Mouse (Mus musculus): Measurements from ENCODE around the gene Tas2r122.
"Not testable (repeated sequence)": the region's sequence is repeated elsewhere in the genome, so short reads cannot be mapped to it uniquely, and the experiment has no call there.

The Tas2r122 gene

GRCm38 (mm10) chr6:132711828-132712227, at the start of gene Tas2r122:
Gene Tas2r122, minus strand, starts transcription at chr6:132711928.
- no peak for DNase-seq (ENCODE audit: extremely low spot score)

- DNase-seq (ENCODE audit: extremely low spot score) = no peak
Observed at GRCm38 (mm10) chr6:132754430-132754829, 42.7 kb upstream of the Tas2r122 start, which contains the start of gene Tas2r124. Gene Tas2r124, plus strand, starts transcription at chr6:132754730.

GRCm38 (mm10) chr6:132750206-132750605, 38.5 kb upstream of the Tas2r122 start:
- DNase-seq (ENCODE audit: extremely low spot score) = no peak

- DNase-seq (ENCODE audit: extremely low spot score) = no peak
Observed at GRCm38 (mm10) chr6:132737935-132738334, 26.2 kb upstream of the Tas2r122 start, which contains the start of gene Tas2r115. Gene Tas2r115, minus strand, starts transcription at chr6:132738035.

- DNase-seq (ENCODE audit: extremely low spot score) = no peak
Observed at GRCm38 (mm10) chr6:132700907-132701306, 10.8 kb downstream of the Tas2r122 start, which contains the start of gene Tas2r121. Gene Tas2r121, minus strand, starts transcription at chr6:132701007.

- not testable (repeated sequence) for DNase-seq (ENCODE audit: extremely low spot score)
Observed at GRCm38 (mm10) chr6:132691596-132691995, 20.1 kb downstream of the Tas2r122 start.

Data from embryo, embryonic 9.5 days (tissue).